Mouse (Mus musculus) pancreas, adult 10 weeks (tissue): Measurements from ENCODE around the gene Tmem229b. TPM values are rescaled to one million over a fixed set of nuclear protein-coding genes. Genes with fewer than 3 reads are reported as not detected.

ENCODE experiments used
- polyA plus RNA-seq: library from polyadenylated mRNA; stranded (reverse); fragments of 350-450 nt; fragmentation: Illumina TruSeq; extraction: RNeasy Lipid Tissue Mini Kit (QIAGEN cat#74804); gene quantifications from one replicate; pipeline ENCODE4 v1.2.3, GENCODE M21; 2015; ENCODE audit warnings: low read depth, low replicate concordance; ENCODE audit not compliant: insufficient read depth

The Tmem229b gene
- polyA plus RNA-seq, result 5.7 TPM

GRCm38 (mm10) chr12:79007126-79007753, at the start of gene Tmem229b:
Tmem229b (minus strand) TSS chr12:79007627.

GRCm38 (mm10) chr12:79028911-79029861, 21.8 kb upstream of the Tmem229b start, which contains the start of gene Plekhh1:
Plekhh1 (plus strand) TSS chr12:79029163.

Other genes starting within 250 kb of the Tmem229b start
- 15.9 TPM for gene Atp6v1d, start 146.0 kb downstream of the Tmem229b start, polyA plus RNA-seq
- gene Eif2s1, start 145.8 kb downstream of the Tmem229b start, polyA plus RNA-seq, result 5.3 TPM
- gene Plek2, start 100.7 kb downstream of the Tmem229b start, polyA plus RNA-seq, result 1.2 TPM
- gene Plekhh1, start 21.5 kb upstream of the Tmem229b start, polyA plus RNA-seq, result 1.6 TPM
- 4.6 TPM for gene Pigh, start 82.0 kb upstream of the Tmem229b start, polyA plus RNA-seq
- gene Arg2, start 123.2 kb upstream of the Tmem229b start, polyA plus RNA-seq, result 2.0 TPM
- gene Vti1b, start 165.0 kb upstream of the Tmem229b start, polyA plus RNA-seq, result 28.8 TPM
- 4.1 TPM for gene Rdh11, start 184.7 kb upstream of the Tmem229b start, polyA plus RNA-seq
- not detected for gene Rdh12, start 201.3 kb upstream of the Tmem229b start, polyA plus RNA-seq